1 mouse cellular context compared by ENCODE assay signal in the genomic region with DNA sequence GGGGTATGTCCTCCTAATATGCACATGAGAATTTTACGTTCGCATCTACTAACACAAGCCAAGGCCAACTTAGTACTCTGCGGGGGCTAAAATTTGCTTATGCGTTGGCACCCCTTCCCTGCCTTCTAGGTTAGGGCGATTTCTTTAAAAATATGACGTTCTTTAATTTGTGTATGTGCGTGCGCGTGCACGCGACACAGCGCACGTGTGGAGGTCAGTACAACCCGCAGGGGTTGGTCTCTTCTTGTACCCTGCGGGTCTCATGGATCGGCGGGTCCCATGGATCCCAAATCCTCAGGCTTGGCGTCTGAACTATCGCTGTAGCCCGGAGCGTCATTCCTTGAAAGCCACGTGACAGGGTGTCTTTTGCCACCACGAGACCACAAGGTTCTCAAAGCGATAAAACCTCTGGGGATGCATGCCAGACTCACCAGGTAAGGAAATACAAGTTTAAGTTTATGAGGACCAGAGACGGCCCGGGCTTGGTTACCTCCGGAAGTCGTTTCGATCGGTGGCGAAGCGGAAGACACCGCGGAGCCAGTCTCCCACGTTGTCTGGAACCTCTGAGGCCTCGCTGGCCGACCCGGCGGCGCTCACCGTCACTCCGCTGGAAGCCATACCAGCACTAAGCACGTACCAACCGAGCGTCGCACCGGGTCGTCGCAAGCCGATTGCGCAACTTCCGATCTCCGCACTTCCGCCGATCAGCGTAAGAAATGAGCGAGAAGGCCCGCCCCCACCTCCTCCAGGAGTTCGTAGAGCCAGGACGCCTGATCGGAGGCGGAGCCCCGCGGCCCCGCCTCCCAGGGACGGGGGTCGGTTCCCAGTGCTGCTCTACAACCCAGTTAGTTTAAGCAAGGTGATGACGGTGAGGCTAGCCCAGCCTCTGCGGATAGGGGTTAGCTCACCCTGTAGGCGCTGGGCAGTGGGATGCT.
A peak's percentile ranks its signal among the peaks of the same experiment; 100 is the strongest.
TF ChIP-seq lines count a peak whose summit lies in the region.

No protein-coding gene starts in this region.

TF ChIP-seq in MEL, 35 proteins besides CTCF, POLR2A, EP300 and RAD21:
- TF ChIP-seq ELF1 (IDR thresholded peaks at IDR 0.05; ENCODE audit: low read depth, low read length), result peak; percentile 80
- peak; percentile 82; the same call in 1 of the 2 replicates for TF ChIP-seq POLR2AphosphoS5 (IDR thresholded peaks at IDR 0.05; ENCODE audit: borderline replicate concordance, low read depth, low read length)
- peak; percentile 29; the same call in 1 of the 2 replicates for TF ChIP-seq ZC3H11A (IDR thresholded peaks at IDR 0.05; ENCODE audit: low read depth, low read length)
- no peak for TF ChIP-seq SMC3 (IDR thresholded peaks at IDR 0.05; ENCODE audit: low read depth, low read length)
- peak; percentile 92 for TF ChIP-seq MAX (IDR thresholded peaks at IDR 0.05; ENCODE audit: low read length)
- TF ChIP-seq SIN3A (IDR thresholded peaks at IDR 0.05; ENCODE audit: low read length), result peak; percentile 96
- TF ChIP-seq ETS1 (IDR thresholded peaks at IDR 0.05; ENCODE audit: low read depth, low read length), result peak; percentile 44; the same call in 1 of the 2 replicates
- peak; percentile 76 for TF ChIP-seq KAT2A (conservative IDR thresholded peaks at IDR 0.05; ENCODE audit: low read depth, low read length)
- TF ChIP-seq TBP (IDR thresholded peaks at IDR 0.05; ENCODE audit: low read depth, low read length), result peak; percentile 87
- TF ChIP-seq JUND (IDR thresholded peaks at IDR 0.05; ENCODE audit: low read depth, low read length), result no peak; the same call in 1 of the 2 replicates
- peak; percentile 87 for TF ChIP-seq USF1 (IDR thresholded peaks at IDR 0.05; ENCODE audit: low read depth, low read length)
- TF ChIP-seq BHLHE40 (IDR thresholded peaks at IDR 0.05; ENCODE audit: borderline replicate concordance, low read depth, low read length), result no peak
- peak; percentile 64 for TF ChIP-seq MYC (IDR thresholded peaks at IDR 0.05; ENCODE audit: low read depth, low read length)
- TF ChIP-seq CHD2 (IDR thresholded peaks at IDR 0.05; ENCODE audit: low read length), result no peak
- TF ChIP-seq MYB (IDR thresholded peaks at IDR 0.05; ENCODE audit: low read depth, low read length), result no peak
- no peak for TF ChIP-seq GABPA (IDR thresholded peaks at IDR 0.05; ENCODE audit: low read depth, low read length)
- TF ChIP-seq NELFE (IDR thresholded peaks at IDR 0.05; ENCODE audit: low read depth, low read length), result peak; percentile 96
- TF ChIP-seq MEF2A (IDR thresholded peaks at IDR 0.05; ENCODE audit: extremely low read depth, insufficient replicate concordance, low read depth, low read length, poor library complexity, severe bottlenecking), result no peak
- no peak for TF ChIP-seq GATA1 (IDR thresholded peaks at IDR 0.05; ENCODE audit: low read depth, low read length)
- TF ChIP-seq ZKSCAN1 (IDR thresholded peaks at IDR 0.05; ENCODE audit: low read depth, low read length), result no peak
- TF ChIP-seq TCF12 (IDR thresholded peaks at IDR 0.05; ENCODE audit: low read depth, low read length), result peak; percentile 68; the same call in 1 of the 2 replicates
- no peak for TF ChIP-seq ZNF384 (IDR thresholded peaks at IDR 0.05; ENCODE audit: low read depth, low read length)
- TF ChIP-seq MAFK (IDR thresholded peaks at IDR 0.05; ENCODE audit: borderline replicate concordance, low read depth, low read length), result no peak
- peak; percentile 86 for TF ChIP-seq MAZ (IDR thresholded peaks at IDR 0.05; ENCODE audit: low read depth, low read length)
- TF ChIP-seq E2F4 (IDR thresholded peaks at IDR 0.05; ENCODE audit: borderline replicate concordance, low read depth, low read length), result no peak
- no peak for TF ChIP-seq CHD1 (IDR thresholded peaks at IDR 0.05; ENCODE audit: low read depth, low read length)
- TF ChIP-seq UBTF (IDR thresholded peaks at IDR 0.05; ENCODE audit: borderline replicate concordance, insufficient read depth, low read depth, low read length), result 0 out of 2 replicates have a peak, but pooled peaks have one; percentile 69
- TF ChIP-seq TAL1 (IDR thresholded peaks at IDR 0.05; ENCODE audit: low read length), result no peak
- peak; percentile 45; the same call in 1 of the 2 replicates for TF ChIP-seq NRF1 (IDR thresholded peaks at IDR 0.05; ENCODE audit: insufficient read depth, low read depth, low read length, poor library complexity, severe bottlenecking)
- TF ChIP-seq USF2 (IDR thresholded peaks at IDR 0.05; ENCODE audit: borderline replicate concordance in 1 of 2, insufficient read depth in 1 of 2, low read depth in 1 of 2, low read length in 2 of 2), result 0 out of 4 replicates have a peak, but pooled peaks of 1 of the 2 experiments have one; percentile 27
- TF ChIP-seq HCFC1 (IDR thresholded peaks at IDR 0.05; ENCODE audit: low read depth, low read length), result peak; percentile 96
- TF ChIP-seq POLR2AphosphoS2 (IDR thresholded peaks at IDR 0.05; ENCODE audit: low read length), result peak; percentile 86
- peak; percentile 87; the same call in 1 of the 2 replicates for TF ChIP-seq ZMIZ1 (IDR thresholded peaks at IDR 0.05; ENCODE audit: low read depth, low read length)
- TF ChIP-seq RCOR1 (IDR thresholded peaks at IDR 0.05; ENCODE audit: low read depth, low read length), result no peak
- TF ChIP-seq MXI1 (IDR thresholded peaks at IDR 0.05; ENCODE audit: low read depth, low read length), result peak; percentile 93
